Mouse (Mus musculus): ENCODE measurements around the gene Sit1.
A peak's percentile ranks its signal among the peaks of the same experiment; 100 is the strongest.

The Sit1 gene

DNA sequence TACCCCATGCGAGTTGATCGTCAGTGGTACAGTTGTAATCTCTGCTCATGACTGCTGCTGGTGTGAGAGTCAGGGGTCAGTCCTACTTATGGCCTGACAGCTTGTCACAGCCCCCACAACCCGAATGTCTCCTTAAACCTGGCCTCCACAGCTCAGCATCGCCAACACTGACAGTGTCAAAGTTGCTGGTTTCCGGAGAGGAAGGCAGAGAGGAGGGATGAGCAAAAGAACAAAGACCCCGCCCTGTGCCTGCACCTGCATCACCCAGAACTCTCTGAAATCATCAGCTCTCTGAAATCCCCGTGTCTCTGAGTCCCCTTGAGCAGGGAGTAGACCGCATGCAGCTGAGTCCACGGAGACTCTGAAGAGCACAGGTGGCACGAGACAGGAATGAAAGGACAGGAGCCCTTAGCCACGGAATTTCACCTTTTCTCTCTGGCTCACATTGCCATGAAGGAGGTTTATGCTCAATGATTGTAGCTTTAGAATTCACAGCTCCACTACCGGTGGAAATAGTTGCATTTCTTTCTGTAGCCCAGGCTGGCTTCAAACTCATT is at the start of gene Sit1:
Gene Sit1, minus strand, starts transcription at position 200 of the 557 bp plus-strand sequence.
- DNase-seq (ENCODE audit: low spot score): no peak

DNA sequence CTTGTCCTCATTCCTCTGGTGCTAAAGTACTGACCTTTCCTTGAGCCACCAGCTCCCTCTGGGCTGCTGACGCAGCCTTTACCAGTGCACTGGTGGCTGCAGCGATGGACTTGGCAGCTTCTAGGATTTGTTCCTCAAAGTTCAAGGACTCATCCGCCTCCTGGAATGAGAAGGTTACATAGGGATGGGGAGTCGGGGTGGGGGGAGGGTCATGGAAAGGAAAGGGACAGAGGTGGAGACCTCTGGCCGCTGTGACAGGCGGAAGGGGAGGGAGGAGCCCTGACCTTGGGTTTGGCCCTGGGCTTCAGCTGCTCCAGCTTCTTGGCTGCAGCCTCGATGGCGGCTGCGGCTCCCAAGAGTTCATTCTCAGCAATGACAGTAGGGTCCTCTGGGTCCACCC is 49.7 kb upstream of the Sit1 start:
- no peak for DNase-seq (ENCODE audit: low spot score)

DNA sequence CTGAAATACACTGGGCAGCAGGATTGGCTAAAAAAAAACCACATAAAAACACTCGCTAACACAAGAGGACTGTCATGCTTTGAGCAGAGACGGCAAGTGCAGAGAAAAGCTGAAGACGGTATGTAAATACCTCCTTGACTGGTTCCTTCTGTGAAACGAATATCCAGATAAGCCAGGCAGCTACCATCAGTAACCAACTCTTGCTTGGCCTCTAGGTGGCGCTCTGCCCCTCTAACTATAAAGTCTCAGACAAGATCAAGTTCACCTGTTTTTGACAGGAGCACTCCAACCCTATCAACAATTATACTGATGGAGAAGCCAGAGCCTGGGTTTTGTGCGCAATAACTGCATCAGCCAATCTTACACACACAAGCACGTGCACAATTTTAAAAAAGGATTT is 47.0 kb upstream of the Sit1 start:
- DNase-seq (ENCODE audit: low spot score): peak; percentile 78

DNA sequence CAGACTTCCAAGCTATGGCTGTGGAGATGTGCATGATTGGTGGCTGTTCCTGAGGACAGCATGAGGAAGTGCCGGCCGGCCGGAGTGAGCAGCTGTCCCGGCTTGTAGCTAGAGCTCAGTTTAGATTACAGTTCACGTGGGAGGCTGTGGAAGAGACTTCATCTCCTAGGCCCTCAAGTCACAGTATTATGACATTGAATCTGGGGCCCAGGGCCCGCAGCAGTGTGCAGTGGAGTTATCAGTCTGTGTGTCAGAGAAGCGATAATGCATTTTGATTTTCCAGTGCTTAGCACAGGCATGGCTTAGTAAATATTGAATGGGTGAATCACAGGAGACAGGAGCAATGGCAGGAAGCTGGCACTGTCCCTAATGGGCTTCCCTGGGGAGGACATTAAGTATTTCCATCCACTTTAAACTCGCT is 46.6 kb upstream of the Sit1 start:
- no peak for DNase-seq (ENCODE audit: low spot score)

DNA sequence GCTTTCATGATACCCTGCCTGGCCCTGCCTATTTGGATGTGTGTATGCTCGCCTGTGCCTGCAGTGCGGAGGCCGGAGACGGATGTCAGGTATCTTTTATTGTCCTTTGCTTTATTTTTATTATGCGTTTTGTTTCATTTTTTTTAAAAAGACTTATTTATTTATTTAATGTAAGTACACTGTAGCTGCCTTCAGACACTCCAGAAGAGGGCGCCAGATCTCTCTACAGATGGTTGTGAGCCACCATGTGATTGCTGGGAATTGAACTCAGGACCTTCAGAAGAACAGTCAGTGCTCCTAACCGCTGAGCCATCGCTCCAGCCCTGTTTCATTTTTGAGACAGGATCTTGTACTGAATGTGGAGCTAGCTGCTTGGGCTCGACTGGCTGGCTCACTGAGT is 45.0 kb upstream of the Sit1 start:
- no peak for DNase-seq (ENCODE audit: low spot score)

DNA sequence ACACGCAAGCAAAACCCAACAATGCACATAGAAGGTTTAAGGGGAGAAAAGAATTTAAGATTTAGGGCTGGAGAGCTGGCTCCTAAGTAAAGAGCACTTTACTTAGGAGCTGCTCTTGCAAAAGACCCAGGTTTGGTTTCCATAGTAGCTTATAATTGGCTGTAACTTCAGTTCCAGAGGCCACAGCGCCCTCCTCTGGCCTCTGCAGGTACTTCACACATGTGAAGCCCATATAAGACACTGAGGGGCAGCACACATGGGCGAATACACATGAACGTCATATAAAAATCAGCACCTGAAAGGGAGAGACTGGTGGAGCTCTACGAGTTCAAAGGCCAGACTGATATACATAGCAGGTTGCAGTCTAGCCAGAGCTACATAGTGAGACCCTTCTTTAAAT is 44.3 kb upstream of the Sit1 start:
- DNase-seq (ENCODE audit: low spot score): no peak

DNA sequence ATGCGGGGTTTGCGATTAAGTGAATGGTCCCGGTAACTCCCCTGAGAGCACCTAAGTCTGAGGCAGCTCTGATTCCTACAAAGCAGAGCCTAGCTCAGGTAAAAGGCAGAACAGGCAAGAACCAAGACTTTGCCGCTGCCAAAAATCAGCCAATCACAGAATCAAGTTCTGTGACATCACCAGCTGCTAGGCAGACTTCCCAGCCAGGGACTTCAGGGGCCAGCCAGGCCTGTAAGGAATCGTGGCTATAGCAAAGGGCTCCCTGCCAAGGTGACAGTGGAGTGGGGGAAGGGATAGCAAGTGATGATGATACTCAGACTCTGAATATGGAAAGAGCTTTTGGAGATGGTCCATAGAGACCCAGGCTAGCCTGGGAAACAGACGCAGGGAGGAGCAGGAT is 36.4 kb upstream of the Sit1 start:
- DNase-seq (ENCODE audit: low spot score): peak; percentile 89

DNA sequence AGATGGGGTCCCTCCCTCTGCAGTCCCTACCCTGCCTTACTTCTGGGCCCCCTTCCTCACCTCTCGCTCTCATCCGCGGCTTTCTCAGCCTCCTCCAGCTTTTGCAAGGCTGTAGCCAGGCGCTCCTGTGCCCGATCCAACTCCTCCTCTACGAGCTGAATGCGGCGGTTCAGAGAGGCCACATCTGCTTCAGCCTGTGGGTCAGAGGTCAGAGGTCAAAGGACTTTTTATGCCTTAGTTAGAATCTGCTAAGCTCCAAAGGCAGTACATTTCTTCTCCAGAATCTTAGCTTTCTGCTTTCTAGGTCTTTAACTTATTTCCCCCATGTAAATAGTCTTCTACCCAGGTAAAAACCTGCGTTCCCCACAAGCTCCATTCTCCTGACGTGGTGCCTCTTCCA is 36.0 kb upstream of the Sit1 start:
- no peak for DNase-seq (ENCODE audit: low spot score)

DNA sequence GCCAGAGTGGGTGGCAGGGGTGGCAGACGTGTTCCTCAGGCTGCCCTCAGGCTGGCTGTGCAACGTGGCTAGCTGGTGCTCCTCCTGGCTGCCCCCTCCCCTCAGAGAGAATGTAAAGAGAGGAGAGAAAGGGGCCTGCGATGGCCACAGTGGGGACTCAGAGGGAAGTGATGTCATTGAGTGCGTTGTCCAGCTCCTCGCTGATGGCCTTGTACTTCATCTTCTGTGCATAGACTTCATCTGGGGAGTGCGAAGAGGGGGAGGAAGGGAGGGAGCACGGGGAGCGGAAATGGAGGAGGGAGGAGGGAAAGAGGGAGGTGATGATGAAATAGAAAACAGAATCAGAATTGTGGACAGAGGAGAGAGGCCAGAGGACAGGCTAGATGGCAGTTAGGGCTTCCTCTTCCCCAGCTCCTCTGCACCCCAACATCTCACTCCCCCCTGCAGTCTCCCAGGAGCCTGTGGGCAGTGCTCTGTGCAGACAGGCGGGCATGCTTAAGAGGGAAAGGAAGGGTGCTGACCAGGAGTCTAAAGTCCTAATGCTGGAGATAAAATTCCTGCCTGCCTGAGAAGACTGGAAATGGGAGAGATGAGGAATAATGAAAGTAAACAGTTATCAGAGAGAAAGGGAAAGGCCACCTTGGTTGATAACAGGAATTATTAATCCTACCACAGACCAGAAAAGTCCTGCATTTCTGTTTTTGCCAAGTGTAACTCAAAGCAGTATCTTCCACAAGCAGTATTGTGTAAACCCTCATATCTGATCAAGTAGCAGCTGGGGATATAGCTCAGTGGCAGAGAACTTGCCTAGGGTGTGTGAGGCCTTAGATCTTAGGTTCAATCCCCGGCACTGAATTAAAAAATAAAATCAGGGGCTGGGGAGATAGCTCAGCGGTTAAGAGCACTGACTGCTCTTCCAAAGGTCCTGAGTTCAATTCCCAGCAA is 32.5 kb upstream of the Sit1 start:
- no peak for DNase-seq (ENCODE audit: low spot score)

DNA sequence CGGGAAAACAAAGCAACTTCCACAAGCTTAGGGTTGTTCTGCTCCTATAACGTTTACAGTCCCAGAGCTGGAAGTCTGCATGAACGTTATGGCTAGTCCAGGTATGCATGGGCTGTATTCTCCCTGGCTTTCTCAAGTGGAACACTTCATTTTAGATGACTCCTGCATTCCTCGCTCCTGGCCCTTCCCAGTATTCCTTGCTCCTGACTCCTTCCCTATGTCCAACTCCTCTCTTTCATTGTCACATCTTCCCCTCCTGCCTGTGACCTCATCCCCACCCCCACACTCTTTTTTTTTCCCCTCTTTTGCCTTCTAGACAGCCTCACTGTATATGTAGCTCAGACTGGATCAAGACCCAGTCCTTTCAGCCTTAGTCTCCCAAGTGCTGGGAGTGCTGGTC is 30.3 kb upstream of the Sit1 start:
- no peak for DNase-seq (ENCODE audit: low spot score)

DNA sequence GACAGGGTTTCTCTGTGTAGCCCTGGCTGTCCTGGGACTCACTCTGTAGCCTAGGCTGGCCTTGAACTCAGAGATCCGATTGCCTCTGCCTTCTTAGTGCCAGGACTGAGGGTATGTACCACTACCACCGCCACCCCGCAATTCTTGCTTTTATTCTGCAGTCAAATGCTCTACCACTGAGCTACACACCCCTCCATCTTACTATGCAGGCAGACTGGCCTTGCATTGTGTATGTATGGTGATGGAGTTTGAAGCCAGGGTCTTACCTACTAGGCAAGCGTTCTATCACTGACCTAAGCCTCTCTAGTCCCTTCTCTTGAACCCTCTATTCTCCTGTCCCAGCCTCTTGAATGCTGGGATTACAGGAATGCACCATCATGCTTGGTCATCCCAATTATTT is 29.8 kb upstream of the Sit1 start:
- no peak for DNase-seq (ENCODE audit: low spot score)

DNA sequence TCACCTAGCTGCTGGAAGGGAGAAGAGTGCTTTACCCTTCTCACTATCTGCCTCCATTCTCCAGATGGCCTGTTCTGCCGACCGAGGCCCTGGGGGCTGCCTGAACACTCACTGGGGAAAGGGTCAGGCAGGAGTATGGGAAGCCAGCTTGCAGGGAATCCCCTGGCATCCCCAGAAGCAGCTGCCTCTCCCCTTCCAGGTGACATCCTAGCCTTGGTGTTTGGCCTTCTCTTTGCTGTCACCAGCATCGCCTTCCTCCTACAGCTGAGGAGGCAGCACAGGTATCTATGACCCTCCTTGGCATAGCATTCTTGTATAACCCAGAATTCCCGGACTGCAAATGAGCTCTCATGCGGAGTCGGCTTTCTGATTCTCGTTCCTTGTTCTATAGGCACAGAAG is 29.1 kb upstream of the Sit1 start:
- DNase-seq (ENCODE audit: low spot score): no peak

DNA sequence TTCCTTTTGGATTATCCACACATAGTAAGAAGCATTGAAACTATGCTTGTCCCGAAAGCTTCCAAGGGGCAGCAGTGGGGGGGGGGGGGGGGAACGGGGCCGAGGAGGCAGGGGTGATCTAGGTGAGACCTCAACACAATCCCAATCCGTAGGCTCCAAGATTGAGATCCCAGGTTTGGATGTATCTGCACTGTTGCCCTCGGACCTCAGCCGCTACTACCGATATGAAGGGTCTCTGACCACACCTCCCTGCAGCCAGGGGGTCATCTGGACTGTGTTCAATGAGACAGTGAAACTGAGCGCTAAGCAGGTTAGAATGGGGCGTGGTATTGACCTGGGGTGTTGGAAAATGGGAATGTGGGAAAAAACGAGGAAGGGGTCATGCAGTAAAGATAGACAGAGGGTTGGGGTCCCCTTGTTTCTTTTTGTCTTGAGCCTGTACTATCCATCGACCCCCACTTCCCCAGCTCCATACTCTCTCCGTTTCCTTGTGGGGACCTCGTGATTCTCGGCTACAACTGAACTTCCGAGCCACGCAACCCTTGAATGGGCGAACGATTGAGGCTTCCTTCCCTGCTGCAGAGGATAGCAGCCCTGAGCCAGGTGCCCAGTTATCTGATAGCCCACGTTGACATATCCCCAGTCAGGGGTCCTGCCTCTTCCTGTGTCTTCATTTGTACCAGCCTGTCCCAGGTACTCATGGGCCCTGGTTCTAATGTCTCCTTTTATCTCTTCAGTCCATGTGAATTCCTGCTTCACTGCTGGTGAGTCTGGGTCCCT is 28.3 kb upstream of the Sit1 start:
- DNase-seq (ENCODE audit: low spot score): no peak

DNA sequence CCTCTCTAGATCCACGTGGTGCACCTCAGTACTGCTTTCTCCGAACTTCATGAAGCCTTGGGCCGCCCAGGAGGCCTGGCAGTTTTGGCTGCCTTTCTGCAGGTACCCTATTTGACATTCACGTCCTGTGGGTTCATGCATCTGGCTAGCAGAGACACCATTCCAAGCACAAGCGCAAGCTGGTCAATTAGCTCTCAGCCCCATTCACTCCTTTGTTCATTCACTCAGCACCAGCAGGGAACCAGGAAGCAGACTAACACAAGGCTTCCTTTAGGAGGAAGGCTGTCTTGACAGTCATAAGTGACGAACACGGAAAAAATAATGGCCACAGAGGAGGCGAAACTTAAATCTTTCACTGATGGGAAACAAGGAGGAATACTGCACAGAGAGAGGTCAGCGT is 25.6 kb upstream of the Sit1 start:
- DNase-seq (ENCODE audit: low spot score): no peak

DNA sequence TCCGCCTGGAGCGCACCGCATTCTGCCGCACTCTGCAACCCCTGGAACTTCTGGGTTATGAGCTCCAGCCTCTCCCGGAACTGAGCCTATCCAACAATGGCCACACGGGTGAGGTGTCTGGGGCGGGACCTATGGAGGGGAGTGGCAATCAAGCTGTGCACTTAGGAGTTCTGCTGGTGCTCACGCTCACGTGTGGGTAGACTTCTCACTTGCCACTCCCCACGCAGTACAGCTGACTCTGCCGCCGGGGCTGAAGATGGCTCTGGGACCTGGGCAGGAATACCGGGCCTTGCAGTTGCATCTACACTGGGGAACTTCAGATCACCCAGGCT is 25.1 kb upstream of the Sit1 start:
- DNase-seq (ENCODE audit: low spot score): no peak

DNA sequence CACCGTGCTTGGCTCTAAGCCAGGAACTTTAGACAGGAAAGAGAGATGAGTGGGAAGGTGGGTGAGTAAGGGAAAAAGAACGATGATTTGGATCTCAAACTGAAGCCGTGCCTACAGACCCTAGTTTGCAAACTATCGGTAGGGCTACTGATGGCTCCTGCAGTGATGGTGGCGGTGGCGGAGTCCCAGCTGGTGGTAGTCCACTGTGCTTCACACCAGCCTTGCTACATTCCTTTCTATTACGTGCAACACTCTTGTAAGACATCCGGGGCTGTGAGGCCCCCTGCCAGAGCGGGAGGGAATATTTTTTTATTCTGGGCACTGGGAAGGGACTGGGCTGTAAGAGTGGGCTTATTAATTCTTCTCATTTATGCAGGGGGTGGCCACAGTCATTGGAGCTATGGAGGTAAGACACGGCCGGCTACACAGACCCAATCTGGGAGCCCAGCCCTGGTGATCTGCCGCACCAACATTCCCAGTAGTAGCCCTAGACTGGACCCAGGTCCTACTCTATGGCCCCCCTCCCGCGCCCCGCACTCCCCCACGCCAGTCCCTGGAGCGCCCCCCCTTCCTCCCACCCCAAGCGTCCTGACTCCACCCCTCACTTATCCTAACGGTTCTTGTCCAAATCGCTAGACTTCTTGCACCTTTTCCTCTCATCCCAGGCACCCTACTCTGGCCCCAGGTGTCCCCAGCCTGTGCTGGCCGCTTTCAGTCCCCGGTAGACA is 24.6 kb upstream of the Sit1 start:
- no peak for DNase-seq (ENCODE audit: low spot score)

DNA sequence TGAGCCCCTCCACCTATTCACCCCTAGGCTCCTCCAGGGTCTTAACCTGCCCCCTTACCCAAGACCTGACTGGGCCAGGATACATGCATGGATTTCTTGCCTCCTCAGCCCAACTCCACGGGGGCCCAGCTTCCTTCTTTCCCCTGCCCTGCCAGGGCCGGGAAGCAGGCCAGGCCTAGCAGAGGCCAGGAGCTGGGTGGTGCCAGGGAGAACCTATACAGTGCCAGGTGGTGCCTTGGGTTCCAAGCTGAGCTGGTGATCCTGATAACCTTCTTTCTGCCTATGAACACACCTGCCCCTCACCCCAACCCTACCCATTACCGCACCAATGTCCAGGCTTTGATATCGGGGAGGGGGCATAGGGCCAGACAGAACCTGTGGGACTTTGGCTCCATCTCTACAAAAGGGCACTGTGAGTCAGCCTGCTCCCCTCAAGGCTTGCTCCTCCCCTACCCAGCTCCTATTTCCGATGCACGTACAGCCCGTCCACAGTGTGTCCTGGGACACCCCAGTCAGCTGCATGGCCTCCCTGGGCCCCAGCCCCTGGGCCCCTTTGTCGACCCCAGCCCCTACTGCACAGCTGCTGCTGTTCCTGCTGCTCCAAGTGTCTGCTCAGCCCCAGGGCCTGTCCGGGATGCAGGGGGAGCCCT is 23.1 kb upstream of the Sit1 start, which contains the start of gene Car9:
Gene Car9, plus strand, starts transcription at position 431 of the 650 bp plus-strand sequence.
- no peak for DNase-seq (ENCODE audit: low spot score)

DNA sequence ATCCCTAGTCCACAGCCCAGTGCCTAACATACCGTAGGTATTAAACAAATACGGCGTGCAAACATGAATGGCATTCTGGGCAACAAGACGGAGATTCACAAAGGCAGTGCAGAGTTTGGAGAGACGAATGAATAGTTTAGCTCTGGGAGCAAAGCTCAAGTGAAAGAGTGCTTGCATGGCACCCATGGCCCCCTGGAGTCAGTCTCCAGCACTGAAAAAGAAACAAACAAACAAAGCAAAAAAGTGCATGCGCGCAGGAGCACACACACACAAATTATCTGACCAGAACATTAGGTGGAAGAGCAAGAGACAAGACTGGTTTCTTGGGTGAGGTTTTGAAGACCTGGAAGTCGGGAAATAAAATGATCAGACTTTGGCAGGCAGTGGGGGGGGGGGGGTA is 22.5 kb upstream of the Sit1 start:
- DNase-seq (ENCODE audit: low spot score): no peak

DNA sequence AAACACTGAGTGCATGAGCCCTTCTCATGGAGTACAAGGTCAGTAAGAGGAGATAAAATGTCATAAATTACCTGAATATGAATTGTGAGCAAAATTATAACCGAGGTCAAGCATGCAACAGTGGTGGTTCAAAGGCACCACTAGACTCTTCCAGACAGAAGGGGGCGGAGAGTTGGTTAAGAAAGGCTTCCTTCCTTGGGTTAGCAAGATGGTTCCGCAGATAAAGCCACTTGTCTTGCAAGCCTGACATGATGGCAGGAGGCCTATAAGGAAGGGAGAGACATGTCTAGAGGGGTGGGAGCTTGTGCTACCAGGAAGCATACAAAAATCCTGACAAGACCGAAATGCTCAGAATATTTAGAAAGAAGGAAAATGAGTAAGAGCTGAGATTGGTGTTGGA is 20.7 kb upstream of the Sit1 start:
- no peak for DNase-seq (ENCODE audit: low spot score)

DNA sequence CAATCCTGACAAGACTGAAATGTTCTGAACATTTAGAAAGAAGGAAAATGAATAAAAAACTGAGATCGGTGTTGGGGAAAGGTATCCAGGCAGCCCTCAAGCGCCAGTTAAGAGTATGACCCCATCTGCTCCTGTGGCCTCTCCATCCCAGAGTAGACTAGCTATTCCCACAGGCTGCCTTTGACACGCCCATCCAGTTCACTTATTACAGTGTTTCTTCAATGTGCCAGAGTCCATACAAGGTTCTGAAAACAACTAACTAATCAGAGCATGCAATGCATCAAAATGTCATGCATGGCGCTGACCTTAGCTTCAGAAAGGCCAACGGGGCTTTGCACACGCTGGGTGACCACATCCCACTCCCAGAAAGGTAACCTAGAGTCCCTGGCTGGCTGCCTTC is 20.0 kb upstream of the Sit1 start:
- no peak for DNase-seq (ENCODE audit: low spot score)

DNA sequence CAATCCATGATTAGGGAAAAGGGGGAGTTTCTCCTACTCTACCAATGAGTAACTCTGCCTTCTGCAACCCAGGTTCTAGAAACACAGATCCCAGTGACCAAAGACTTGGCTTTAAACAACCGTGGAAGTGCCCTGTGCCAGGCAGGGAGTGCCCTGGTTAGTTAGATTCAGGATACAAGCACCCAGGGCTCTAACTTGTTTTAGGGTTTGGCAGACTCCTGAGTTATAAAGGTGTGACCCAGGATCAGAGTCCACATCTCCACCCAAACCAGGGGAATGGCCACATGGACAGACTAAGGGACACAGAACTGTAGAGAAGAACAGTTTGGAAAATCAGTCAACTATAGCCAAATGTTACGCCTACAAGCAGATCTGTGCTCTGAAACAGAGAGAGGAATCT is 19.5 kb upstream of the Sit1 start:
- no peak for DNase-seq (ENCODE audit: low spot score)
